8 mouse cellular contexts compared by ENCODE assay signal in genomic region chr9:107723794-107724531, GRCm38 (mm10). TPM values are rescaled to one million over a fixed set of nuclear protein-coding genes. Genes with fewer than 3 reads are reported as not detected.
DNase-seq lines count a peak whose midpoint lies in the region; ATAC-seq and TF ChIP-seq lines count a peak whose summit lies in the region.

No protein-coding gene starts in this region.

- no peaks in the 10 kb centered on the region for H3K79me2 ChIP-seq in MEL (ENCODE audit: control insufficient read depth, insufficient read depth, low read length, poor library complexity)
- no peaks in the 10 kb centered on the region for H3K79me2 ChIP-seq in macrophage (ENCODE audit: inconsistent target)

- no peak; a peak in 1 of 4 replicates for TF ChIP-seq POLR2A in MEL (IDR thresholded peaks at IDR 0.05; ENCODE audit: control insufficient read depth in 1 of 2, insufficient read depth in 1 of 2, low read depth in 1 of 2, low read length in 2 of 2, poor library complexity in 1 of 2)

- TF ChIP-seq CTCF in MEL (IDR thresholded peaks at IDR 0.05 in 2 of 3, conservative IDR thresholded peaks at IDR 0.05 in 1 of 3; ENCODE audit: control insufficient read depth in 1 of 3, insufficient read depth in 1 of 3, low read depth in 2 of 3, low read length in 3 of 3, poor library complexity in 1 of 3, severe bottlenecking in 1 of 3), result no peak

- H3K27me3 ChIP-seq in MEL (ENCODE audit: control insufficient read depth in 1 of 2, insufficient read depth in 2 of 2, low read length in 2 of 2), result peaks cover 3 to 5% of the 10 kb centered on the region in 2 experiments; a peak in 3 of 4 replicates
- H3K27me3 ChIP-seq in heart, embryonic 16.5 days (ENCODE audit: control insufficient read depth, insufficient read depth, low read length), result no peaks in the 10 kb centered on the region

- H3K36me3 ChIP-seq in MEL (ENCODE audit: control insufficient read depth in 1 of 2, insufficient read depth in 2 of 2, low read length in 2 of 2) (peaks cover 0 to 29% of the 10 kb centered on the region in 2 experiments; a peak in 2 of 4 replicates), macrophage (ENCODE audit: inconsistent target) (no peaks in the 10 kb centered on the region)
- H3K36me3 ChIP-seq in heart, embryonic 16.5 days (ENCODE audit: control insufficient read depth, insufficient read depth), result no peaks in the 10 kb centered on the region

- peak; percentile 73 for DNase-seq in MEL (ENCODE audit: low read depth, low spot score)
- peak; percentile 63 for DNase-seq in embryo, embryonic 10 days (ENCODE audit: low spot score)
- DNase-seq in kidney, postnatal 14 days, result peak; percentile 80
- DNase-seq in layer of hippocampus, postnatal 36 days, result no peak
- DNase-seq in layer of hippocampus, adult 9-10 months (ENCODE audit: low spot score), result no peak
- no peak for DNase-seq in gastrocnemius, postnatal 14 days

- H3K9ac ChIP-seq in MEL (ENCODE audit: control insufficient read depth, low read depth, low read length, poor library complexity, severe bottlenecking), result peak overlapping the region; percentile 49
- H3K9ac ChIP-seq in heart, embryonic 16.5 days (ENCODE audit: low read length), result peak overlapping the region; percentile 14; the same call in 1 of the 2 replicates

- H3K9me3 ChIP-seq in MEL (replicated peaks; ENCODE audit: insufficient read depth, low read length), result no peaks in the 10 kb centered on the region
- no peaks in the 10 kb centered on the region for H3K9me3 ChIP-seq in heart, embryonic 16.5 days (replicated peaks; ENCODE audit: control insufficient read depth, low read length)

- ATAC-seq in heart, embryonic 16.5 days (replicated peaks; ENCODE audit: extremely low read depth, insufficient read depth, low FRiP score), result peak; percentile 43

- H3K4me2 ChIP-seq in heart, embryonic 16.5 days (ENCODE audit: low read depth, low read length), result peak overlapping the region; percentile 52

- peak in 1 of 2 experiments; percentile 7; a peak in 1 of 4 replicates for TF ChIP-seq EP300 in MEL (IDR thresholded peaks at IDR 0.05; ENCODE audit: low read depth in 1 of 2, low read length in 2 of 2)

- H3K4me1 ChIP-seq in MEL (ENCODE audit: control insufficient read depth in 1 of 2, insufficient read depth in 2 of 2, low read length in 2 of 2), result peaks cover 22 to 41% of the 10 kb centered on the region in 2 experiments
- H3K4me1 ChIP-seq in heart, embryonic 16.5 days (ENCODE audit: control insufficient read depth, insufficient read depth, low read length), result peaks cover 17% of the 10 kb centered on the region

- H3K27ac ChIP-seq in MEL (ENCODE audit: control insufficient read depth, low read depth, low read length), result peak overlapping the region; percentile 46
- peak overlapping the region; percentile 61 for H3K27ac ChIP-seq in heart, embryonic 16.5 days (ENCODE audit: low read length)
- peak overlapping the region; percentile 97 for H3K27ac ChIP-seq in macrophage

- H3K4me3 ChIP-seq in MEL (ENCODE audit: control insufficient read depth in 1 of 2, insufficient read depth in 1 of 2, low read depth in 2 of 2, low read length in 2 of 2) (peak overlapping the region; percentile 22 to 49), macrophage (ENCODE audit: inconsistent target) (no peak overlapping the region)
- 0 out of 2 replicates have a peak overlapping the region, but pooled peaks have one; percentile 4 for H3K4me3 ChIP-seq in heart, embryonic 16.5 days (ENCODE audit: low read length)

- 4% methylated on average over 11 of the region's 11 CpGs for WGBS in heart, embryonic 16.5 days
- 6% methylated on average over 11 of the region's 11 CpGs for WGBS in macrophage (ENCODE audit: missing documents)

- intact Hi-C loops in gastrocnemius, postnatal 14 days (cut with DNase I; ENCODE audit: low total_unique reads), result no loop called here

- no peak for TF ChIP-seq RAD21 in MEL (IDR thresholded peaks at IDR 0.05; ENCODE audit: low read depth, low read length)

TF ChIP-seq in MEL, 35 proteins besides CTCF, POLR2A, EP300 and RAD21 (continues in another document):
- TF ChIP-seq ZKSCAN1 (IDR thresholded peaks at IDR 0.05; ENCODE audit: low read depth, low read length), result no peak
- TF ChIP-seq MYB (IDR thresholded peaks at IDR 0.05; ENCODE audit: low read depth, low read length), result no peak
- no peak for TF ChIP-seq MAFK (IDR thresholded peaks at IDR 0.05; ENCODE audit: borderline replicate concordance, low read depth, low read length)
- TF ChIP-seq POLR2AphosphoS5 (IDR thresholded peaks at IDR 0.05; ENCODE audit: borderline replicate concordance, low read depth, low read length), result no peak
- TF ChIP-seq NELFE (IDR thresholded peaks at IDR 0.05; ENCODE audit: low read depth, low read length), result no peak
- TF ChIP-seq JUND (IDR thresholded peaks at IDR 0.05; ENCODE audit: low read depth, low read length), result no peak
- peak; percentile 31; the same call in 1 of the 2 replicates for TF ChIP-seq TCF12 (IDR thresholded peaks at IDR 0.05; ENCODE audit: low read depth, low read length)
- 0 out of 2 replicates have a peak, but pooled peaks have one; percentile 40 for TF ChIP-seq SIN3A (IDR thresholded peaks at IDR 0.05; ENCODE audit: low read length)
- no peak for TF ChIP-seq E2F4 (IDR thresholded peaks at IDR 0.05; ENCODE audit: borderline replicate concordance, low read depth, low read length)
- no peak for TF ChIP-seq TAL1 (IDR thresholded peaks at IDR 0.05; ENCODE audit: low read length)
- 0 out of 2 replicates have a peak, but pooled peaks have one; percentile 59 for TF ChIP-seq MAZ (IDR thresholded peaks at IDR 0.05; ENCODE audit: low read depth, low read length)
- no peak for TF ChIP-seq CHD2 (IDR thresholded peaks at IDR 0.05; ENCODE audit: low read length)
- TF ChIP-seq TBP (IDR thresholded peaks at IDR 0.05; ENCODE audit: low read depth, low read length), result no peak
- TF ChIP-seq MAX (IDR thresholded peaks at IDR 0.05; ENCODE audit: low read length), result no peak
- TF ChIP-seq RCOR1 (IDR thresholded peaks at IDR 0.05; ENCODE audit: low read depth, low read length), result peak; percentile 20; the same call in 1 of the 2 replicates
- 0 out of 2 replicates have a peak, but pooled peaks have one; percentile 34 for TF ChIP-seq ELF1 (IDR thresholded peaks at IDR 0.05; ENCODE audit: low read depth, low read length)
- TF ChIP-seq BHLHE40 (IDR thresholded peaks at IDR 0.05; ENCODE audit: borderline replicate concordance, low read depth, low read length), result no peak
- TF ChIP-seq ETS1 (IDR thresholded peaks at IDR 0.05; ENCODE audit: low read depth, low read length), result peak; percentile 52; the same call in 1 of the 2 replicates
- TF ChIP-seq ZNF384 (IDR thresholded peaks at IDR 0.05; ENCODE audit: low read depth, low read length), result no peak

RNA-seq across cellular contexts. Expression of gene Sema3f, which starts 13.7 kb away (rescaled TPM):
- total RNA-seq in MEL (2012; rRNA removed), result not detected in 2 replicates
- not detected for polyA plus RNA-seq in MEL (2012; ENCODE audit: insufficient read depth in 1 of 2, insufficient read length in 2 of 2, low read depth in 1 of 2, low replicate concordance in 2 of 2, missing spikeins in 1 of 2)
- 3.9 and 4.7 TPM in 2 replicates for polyA plus RNA-seq in heart, embryonic 16.5 days (2015; fragmentation: Nextera tagmentation; extraction: Ambion mirVana)
- 10 to 100 TPM in 1 of 26 experiments, 1 to 10 TPM in 6, under 1 TPM in 5, not detected in 14; 0.20 to 10.5 (median 1.9) TPM for total RNA-seq in macrophage (2018; cell fraction: chromatin; rRNA removed)
- under 1 TPM in 12 of 26 experiments, not detected in 14; 0.06 to 0.38 (median 0.18) TPM for total RNA-seq in macrophage (2018; cell fraction: cytosol; rRNA removed)
- total RNA-seq in macrophage (2018; cell fraction: nucleus; rRNA removed), result 1 to 10 TPM in 5 of 26 experiments, under 1 TPM in 6, not detected in 15; 0.18 to 2.8 (median 0.89) TPM
- 0.08 to 0.93 TPM in 2 of 3 replicates, not detected in the other for polyA plus RNA-seq in macrophage (2018)
- 1 to 10 TPM; 4.3 to 4.6 TPM for total RNA-seq in layer of hippocampus, postnatal 36 days (2021)
- 10 to 100 TPM in 1 of 2 experiments, 1 to 10 TPM in 1; 8.4 to 10.6 TPM for total RNA-seq in gastrocnemius, postnatal 14 days (2021)

RNA-seq across cellular contexts. Expression of gene Gnat1, which starts 44.5 kb away (rescaled TPM):
- total RNA-seq in MEL (2012; rRNA removed), result 0.27 TPM in 1 of 2 replicates, not detected in the other
- 100 to 1,000 TPM in 1 of 2 experiments, not detected in 1; 326 TPM for polyA plus RNA-seq in MEL (2012; ENCODE audit: insufficient read depth in 1 of 2, insufficient read length in 2 of 2, low read depth in 1 of 2, low replicate concordance in 2 of 2, missing spikeins in 1 of 2)
- 0.39 TPM in 2 replicates for polyA plus RNA-seq in heart, embryonic 16.5 days (2015; fragmentation: Nextera tagmentation; extraction: Ambion mirVana)
- 1 to 10 TPM in 8 of 26 experiments, not detected in 18; 2.2 to 2.9 (median 2.5) TPM for total RNA-seq in macrophage (2018; cell fraction: chromatin; rRNA removed)
- under 1 TPM in 1 of 26 experiments, not detected in 25; 0.14 TPM for total RNA-seq in macrophage (2018; cell fraction: cytosol; rRNA removed)
- total RNA-seq in macrophage (2018; cell fraction: nucleus; rRNA removed), result 1 to 10 TPM in 4 of 26 experiments, not detected in 22; 1.4 to 4.9 (median 1.9) TPM
- polyA plus RNA-seq in macrophage (2018), result not detected in 3 replicates
- total RNA-seq in layer of hippocampus, postnatal 36 days (2021), result not detected
- total RNA-seq in gastrocnemius, postnatal 14 days (2021), result not detected

RNA-seq across cellular contexts. Expression of gene Rbm5, which starts 46.8 kb away (rescaled TPM):
- total RNA-seq in MEL (2012; rRNA removed), result 80.2 and 87.6 TPM in 2 replicates
- 100 to 1,000 TPM; 125 to 143 TPM for polyA plus RNA-seq in MEL (2012; ENCODE audit: insufficient read depth in 1 of 2, insufficient read length in 2 of 2, low read depth in 1 of 2, low replicate concordance in 2 of 2, missing spikeins in 1 of 2)
- 137 and 146 TPM in 2 replicates for polyA plus RNA-seq in heart, embryonic 16.5 days (2015; fragmentation: Nextera tagmentation; extraction: Ambion mirVana)
- total RNA-seq in macrophage (2018; cell fraction: chromatin; rRNA removed), result 100 to 1,000 TPM; 444 to 782 (median 601) TPM
- total RNA-seq in macrophage (2018; cell fraction: cytosol; rRNA removed), result 10 to 100 TPM; 37.5 to 67.0 (median 48.9) TPM
- 100 to 1,000 TPM; 209 to 450 (median 311) TPM for total RNA-seq in macrophage (2018; cell fraction: nucleus; rRNA removed)
- 48.8 to 74.7 TPM (median 61.8 TPM) in 3 replicates for polyA plus RNA-seq in macrophage (2018)
- 100 to 1,000 TPM; 143 to 166 TPM for total RNA-seq in layer of hippocampus, postnatal 36 days (2021)
- total RNA-seq in gastrocnemius, postnatal 14 days (2021), result 10 to 100 TPM; 30.9 to 40.5 TPM

RNA-seq across cellular contexts. Expression of gene Slc38a3, which starts 54.6 kb away (rescaled TPM):
- not detected in 2 replicates for total RNA-seq in MEL (2012; rRNA removed)
- polyA plus RNA-seq in MEL (2012; ENCODE audit: insufficient read depth in 1 of 2, insufficient read length in 2 of 2, low read depth in 1 of 2, low replicate concordance in 2 of 2, missing spikeins in 1 of 2) (not detected), macrophage (2018) (not detected in 3 replicates)
- polyA plus RNA-seq in heart, embryonic 16.5 days (2015; fragmentation: Nextera tagmentation; extraction: Ambion mirVana), result 3.3 and 3.9 TPM in 2 replicates
- not detected for total RNA-seq in macrophage (2018; cell fraction: chromatin; rRNA removed)
- not detected for total RNA-seq in macrophage (2018; cell fraction: cytosol; rRNA removed)
- total RNA-seq in macrophage (2018; cell fraction: nucleus; rRNA removed), result not detected
- total RNA-seq in layer of hippocampus, postnatal 36 days (2021), result 10 to 100 TPM; 53.9 to 60.6 TPM
- 10 to 100 TPM; 29.8 to 57.1 TPM for total RNA-seq in gastrocnemius, postnatal 14 days (2021)

Comparison
In these comparisons a context has a peak if more than half of its experiments do, and no peak if none do; other contexts are left out.
1. DNase-seq: peak in MEL (single experiment), embryo, embryonic 10 days (single experiment) and kidney, postnatal 14 days (single experiment); none in layer of hippocampus, postnatal 36 days (0 of 2), layer of hippocampus, adult 9-10 months (single experiment) and gastrocnemius, postnatal 14 days (single experiment).
2. H3K27ac ChIP-seq: peak in every context shown above with its lines; median percentile 97 in macrophage; 61 in heart, embryonic 16.5 days; 46 in MEL.